Comparison of ENCODE assay signal across 8 mouse cellular contexts in the genomic region with DNA sequence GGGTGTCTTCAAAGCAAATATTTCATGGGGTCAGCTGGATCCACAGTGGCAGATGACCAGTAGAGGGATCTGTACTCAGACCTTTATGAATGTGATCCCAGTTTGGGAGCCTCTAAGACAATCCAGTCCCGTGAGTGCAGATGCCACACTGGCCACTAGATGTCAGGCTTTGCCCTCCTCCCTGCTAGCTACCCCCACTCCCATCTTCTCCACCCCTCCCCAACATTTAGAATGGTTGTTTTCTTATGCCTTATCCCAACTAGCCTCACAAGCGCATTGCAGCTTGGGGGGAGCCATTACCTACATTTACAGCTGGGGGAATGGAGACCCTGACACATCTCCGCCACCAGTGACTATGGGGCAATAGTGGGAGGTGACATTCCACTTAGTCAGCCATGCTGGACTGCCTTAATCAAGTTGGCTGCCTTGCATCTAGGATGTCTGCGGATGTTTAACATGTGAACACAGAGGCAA.
A peak's percentile ranks its signal among the peaks of the same experiment; 100 is the strongest.
DNase-seq lines count a peak whose midpoint lies in the region; ATAC-seq lines count a peak whose summit lies in the region.

No protein-coding gene starts in this region.

- peak; percentile 91 for DNase-seq in heart, adult 11 months
- DNase-seq in heart, embryonic 10.5 days (ENCODE audit: low spot score): no peak
- DNase-seq in brain, adult 2 months (ENCODE audit: low read depth, low spot score): peak; percentile 63
- DNase-seq in layer of hippocampus, postnatal 36 days: peak; percentile 39 to 63
- DNase-seq in thymus, postnatal 36 days: peak; percentile 23 to 34

- H3K27ac ChIP-seq in heart, embryonic 10.5 days: no peak overlapping the region
- no peak overlapping the region for H3K27ac ChIP-seq in hindbrain, embryonic 16.5 days (ENCODE audit: low read depth, low read length)

- no peaks in the 10 kb centered on the region for H3K9me3 ChIP-seq in heart, embryonic 10.5 days
- H3K9me3 ChIP-seq in hindbrain, embryonic 16.5 days (ENCODE audit: control insufficient read depth, low read length): no peaks in the 10 kb centered on the region

- no peak overlapping the region for H3K4me2 ChIP-seq in hindbrain, embryonic 16.5 days (ENCODE audit: low read length)

- no peaks in the 10 kb centered on the region for H3K27me3 ChIP-seq in heart, embryonic 10.5 days (ENCODE audit: insufficient read depth, poor library complexity, severe bottlenecking)
- H3K27me3 ChIP-seq in hindbrain, embryonic 16.5 days (replicated peaks; ENCODE audit: control insufficient read depth, insufficient read depth, low read length): no peaks in the 10 kb centered on the region

- no peaks in the 10 kb centered on the region for H3K36me3 ChIP-seq in heart, embryonic 10.5 days
- H3K36me3 ChIP-seq in hindbrain, embryonic 16.5 days (ENCODE audit: control insufficient read depth, insufficient read depth, low read length): no peaks in the 10 kb centered on the region

- no peak overlapping the region for H3K9ac ChIP-seq in hindbrain, embryonic 16.5 days (ENCODE audit: low read depth, low read length)

- H3K4me1 ChIP-seq in heart, embryonic 10.5 days: peaks cover 15% of the 10 kb centered on the region; the same call in 1 of the 2 replicates
- H3K4me1 ChIP-seq in hindbrain, embryonic 16.5 days (ENCODE audit: control insufficient read depth, insufficient read depth, low read depth, low read length): no peaks in the 10 kb centered on the region

- no peak overlapping the region for H3K4me3 ChIP-seq in heart, embryonic 10.5 days
- no peak overlapping the region for H3K4me3 ChIP-seq in hindbrain, embryonic 16.5 days (ENCODE audit: low read length)

- 48% methylated on average over 4 of the region's 4 CpGs for WGBS in heart, embryonic 10.5 days
- WGBS in hindbrain, embryonic 16.5 days: 50% methylated on average over 4 of the region's 4 CpGs

- peak; percentile 67; the same call in 1 of the 2 replicates for ATAC-seq in frontal cortex, adult (ENCODE audit: low TSS enrichment)
- 0 out of 2 replicates have a peak, but pooled peaks have one; percentile 48 for ATAC-seq in hindbrain, embryonic 16.5 days
- peak; percentile 88 for ATAC-seq in megakaryocyte-erythroid progenitor cell, adult 5-6 weeks (replicated peaks; ENCODE audit: low FRiP score, low TSS enrichment, poor library complexity, severe bottlenecking)
